Mouse (Mus musculus) macrophage (primary cell): ENCODE measurements around the gene Cttnbp2. TPM values are rescaled to one million over a fixed set of nuclear protein-coding genes. Genes with fewer than 3 reads are reported as not detected.

Source experiments
- H3K27ac ChIP-seq: fragments of 350-480 bp; formaldehyde crosslinking; 2 replicates; pipeline ENCODE4 v1.9.0; 2021
- H3K36me3 ChIP-seq: fragments of 350-480 bp; formaldehyde crosslinking; 2 replicates; pipeline ENCODE4 v1.9.0; 2021; ENCODE audit errors: inconsistent target
- H3K4me3 ChIP-seq: fragments of 350-480 bp; formaldehyde crosslinking; 2 replicates; pipeline ENCODE4 v1.9.0; 2021; ENCODE audit errors: inconsistent target
- H3K79me2 ChIP-seq: fragments of 350-480 bp; formaldehyde crosslinking; 2 replicates; pipeline ENCODE4 v1.9.0; 2021; ENCODE audit errors: inconsistent target
- WGBS: methylation state at CpG from one replicate; pipeline ENCODE4 v1.1.7; 2026; ENCODE audit warnings: inconsistent platforms; ENCODE audit not compliant: missing documents; 5-methylcytosine and 5-hydroxymethylcytosine counted together
- polyA plus RNA-seq: library from polyadenylated mRNA; stranded (reverse); fragments of 250-400 nt; gene quantifications from 3 replicates; pipeline ENCODE4 v1.2.4, GENCODE M21; 2018; ENCODE audit warnings: inconsistent platforms

Gene Cttnbp2
- polyA plus RNA-seq, 1 experiment from 2014 or later = not detected

- WGBS = 88% methylated on average over 3 of the region's 3 CpGs
- Histone ChIP-seq H3K27ac (no peak overlapping the region), H3K79me2 (no peaks in the 10 kb centered on the region), H3K36me3 (no peaks in the 10 kb centered on the region), H3K4me3 (no peak overlapping the region)
These were observed 165.3 kb downstream of the Cttnbp2 start for GRCm38 (mm10) chr6:18349153-18349858.

- no peaks in the 10 kb centered on the region for H3K79me2 ChIP-seq
- no peak overlapping the region for H3K27ac ChIP-seq
- WGBS = 93% methylated on average over 2 of the region's 2 CpGs
- H3K36me3 ChIP-seq = no peaks in the 10 kb centered on the region
- H3K4me3 ChIP-seq = no peak overlapping the region
These were observed 170.4 kb downstream of the Cttnbp2 start for GRCm38 (mm10) chr6:18344272-18344671.

GRCm38 (mm10) chr6:18338307-18338706 lies 176.3 kb downstream of the Cttnbp2 start:
- Histone ChIP-seq H3K36me3 (no peaks in the 10 kb centered on the region), H3K4me3 (no peak overlapping the region), H3K27ac (no peak overlapping the region), H3K79me2 (no peaks in the 10 kb centered on the region)

- WGBS = 85% methylated on average over 3 of the region's 3 CpGs
- H3K27ac ChIP-seq = no peak overlapping the region
- no peak overlapping the region for H3K4me3 ChIP-seq
- no peaks in the 10 kb centered on the region for H3K36me3 ChIP-seq
- no peaks in the 10 kb centered on the region for H3K79me2 ChIP-seq
These were observed 179.2 kb downstream of the Cttnbp2 start for GRCm38 (mm10) chr6:18335393-18335792.

GRCm38 (mm10) chr6:18322950-18323349 lies 191.7 kb downstream of the Cttnbp2 start:
- Histone ChIP-seq H3K27ac (no peak overlapping the region), H3K4me3 (no peak overlapping the region), H3K79me2 (no peaks in the 10 kb centered on the region), H3K36me3 (no peaks in the 10 kb centered on the region)
- WGBS = 100% methylated on average over 1 of the region's 1 CpGs
